Mouse (Mus musculus) fat pad, adult 2 months (tissue): Measurements from ENCODE around the gene Gm45337.
"Not testable (repeated sequence)": the region's sequence is repeated elsewhere in the genome, so short reads cannot be mapped to it uniquely, and the experiment has no call there.

Experiments
- DNase-seq: peaks from one replicate; pipeline ENCODE4 v3.0.0-alpha.2; 2011; ENCODE audit warnings: low read depth, low spot score; ENCODE audit errors: extremely low read depth

Gm45337 gene

DNA sequence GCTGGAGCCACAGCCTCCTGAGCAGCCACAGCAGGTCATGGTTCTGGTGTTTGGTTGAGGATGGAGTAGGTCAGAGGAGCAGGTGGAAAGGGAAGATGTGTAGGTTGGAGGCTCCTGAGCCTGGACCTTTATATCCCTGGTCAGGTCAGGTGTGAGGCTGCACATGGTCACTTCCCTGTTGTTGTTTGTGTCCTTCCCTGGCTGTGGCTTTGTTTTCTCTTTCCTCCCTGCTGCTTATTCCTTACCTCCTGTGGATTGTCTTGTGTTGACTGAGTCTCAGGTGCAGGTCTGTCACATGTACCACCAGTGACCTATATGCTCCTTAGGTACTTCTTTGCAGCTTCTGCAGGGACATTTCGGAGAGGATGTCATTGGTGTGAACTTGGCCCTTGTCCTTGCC lies at the start of gene Gm45337:
Gene Gm45337 (minus strand): TSS at position 101 of the 400 bp plus-strand sequence.
- no peak for DNase-seq

DNA sequence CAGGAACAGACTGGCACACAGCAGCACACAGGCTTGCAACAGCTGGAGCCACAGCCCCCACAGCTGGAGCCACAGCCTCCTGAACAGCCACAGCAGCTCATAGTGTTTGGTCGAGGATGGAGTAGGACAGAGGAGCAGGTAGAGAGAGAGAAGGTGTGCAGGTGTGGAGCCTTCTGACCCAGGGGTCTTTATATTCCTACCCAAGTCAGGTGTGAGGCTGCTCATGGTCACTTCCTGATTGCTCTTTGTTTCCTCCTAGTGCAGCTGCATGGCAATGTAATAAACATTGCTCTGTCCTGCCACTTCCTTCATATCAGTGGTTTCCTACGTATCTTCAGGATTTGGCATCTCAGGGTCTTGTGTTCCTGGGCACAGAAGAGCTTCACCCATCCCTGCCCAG lies 45.9 kb upstream of the Gm45337 start, which contains the start of gene Gm10153:
Gene Gm10153 (minus strand): TSS at position 101 of the 400 bp plus-strand sequence.
- no peak for DNase-seq

DNA sequence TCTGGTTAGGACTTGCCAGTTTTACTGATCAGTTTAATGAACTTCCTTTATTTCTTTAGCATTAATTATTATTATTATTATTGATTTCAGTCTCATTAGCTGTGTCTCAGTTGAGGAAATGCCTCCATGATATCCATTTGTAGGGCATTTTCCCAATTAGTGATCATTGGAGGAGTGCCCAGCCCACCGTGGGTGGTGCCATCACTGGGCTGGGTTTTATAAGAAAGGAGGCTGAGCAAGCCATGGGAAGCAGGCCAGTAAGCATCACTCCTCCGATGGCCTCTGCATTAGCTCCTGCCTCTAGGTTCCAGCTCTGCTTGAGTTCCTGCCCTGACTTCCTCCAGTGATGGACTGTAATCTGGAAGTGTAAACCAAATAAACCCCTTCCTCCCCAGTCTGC lies 43.7 kb upstream of the Gm45337 start:
- DNase-seq: no peak

DNA sequence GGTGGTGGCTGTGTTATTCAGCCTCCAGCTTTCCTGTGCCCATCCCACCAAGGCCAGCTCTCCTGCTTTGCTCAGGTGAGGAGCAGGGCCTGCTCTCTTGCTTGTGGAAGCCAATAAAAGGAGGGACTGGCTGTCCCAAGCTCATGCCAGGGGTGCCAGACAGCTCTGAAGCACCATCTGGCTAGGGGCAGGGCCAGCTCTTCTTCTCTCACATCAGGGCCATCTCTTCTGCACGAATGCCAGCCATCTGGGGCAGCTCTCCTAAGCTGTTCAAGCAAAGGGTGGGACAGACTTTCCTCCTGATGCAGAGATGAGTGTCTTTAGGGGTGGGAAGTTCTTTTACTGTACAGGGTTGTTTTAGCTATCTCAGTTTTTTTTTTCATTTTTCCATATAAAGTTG lies 36.6 kb upstream of the Gm45337 start:
- DNase-seq: no peak

DNA sequence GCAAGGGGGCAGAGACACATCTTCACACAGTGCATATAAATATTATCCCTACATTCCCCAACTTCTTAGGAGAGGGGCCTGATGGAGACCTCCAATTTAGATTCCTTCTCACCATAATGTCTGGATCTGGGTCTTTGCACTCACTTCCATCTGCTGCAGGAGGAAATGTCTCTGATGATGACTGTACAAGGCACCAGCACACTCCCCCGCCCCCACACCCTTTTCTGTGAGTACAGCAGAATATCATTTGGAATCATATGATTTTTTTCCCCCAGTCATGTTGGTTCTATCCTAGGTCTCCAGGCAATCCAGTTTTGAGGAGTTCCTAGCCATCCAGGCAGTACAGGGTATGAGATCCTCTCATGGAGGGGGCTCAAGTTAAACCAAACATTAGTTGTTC lies 34.3 kb upstream of the Gm45337 start:
- no peak for DNase-seq

DNA sequence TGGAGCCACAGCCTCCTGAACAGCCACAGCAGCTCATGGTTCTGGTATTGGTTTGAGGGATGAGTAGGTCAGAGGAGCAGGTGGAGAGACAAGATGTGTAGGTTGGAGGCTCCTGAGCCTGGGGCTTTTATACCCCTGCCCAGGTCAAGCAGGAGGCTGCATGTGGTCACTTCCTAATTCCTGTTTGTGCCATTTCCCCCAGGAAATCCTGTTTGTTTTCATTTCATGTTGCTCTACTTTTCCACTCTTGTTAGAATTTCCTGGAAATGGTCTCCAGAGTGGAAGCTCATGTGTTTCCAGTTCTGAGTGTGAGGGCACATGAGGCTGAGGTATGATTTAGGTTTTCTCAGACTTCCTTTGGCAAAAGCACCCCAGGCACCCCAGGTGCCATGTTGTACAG lies 31.5 kb upstream of the Gm45337 start, which contains the start of gene Krtap5-2:
Gene Krtap5-2 (minus strand): TSS at position 101 of the 400 bp plus-strand sequence.
- DNase-seq: not testable (repeated sequence)

DNA sequence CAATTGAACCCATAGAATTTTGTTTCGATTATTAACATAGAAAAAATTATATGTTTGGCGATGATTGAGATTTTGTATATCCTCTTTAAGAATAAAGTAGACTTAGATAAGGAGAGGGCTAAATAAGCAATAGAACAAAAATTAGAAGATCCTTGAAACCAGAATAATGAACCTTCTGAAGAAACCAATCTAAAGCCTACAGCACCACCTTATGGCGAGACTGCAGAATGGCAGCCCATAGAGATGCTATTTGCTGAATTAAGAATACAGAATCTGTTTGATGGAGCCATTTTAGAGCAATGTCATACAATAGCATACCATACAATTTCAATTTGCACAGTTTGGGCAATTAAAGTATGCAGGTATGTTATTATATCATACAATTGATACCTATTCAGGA lies 25.4 kb upstream of the Gm45337 start:
- DNase-seq: no peak

DNA sequence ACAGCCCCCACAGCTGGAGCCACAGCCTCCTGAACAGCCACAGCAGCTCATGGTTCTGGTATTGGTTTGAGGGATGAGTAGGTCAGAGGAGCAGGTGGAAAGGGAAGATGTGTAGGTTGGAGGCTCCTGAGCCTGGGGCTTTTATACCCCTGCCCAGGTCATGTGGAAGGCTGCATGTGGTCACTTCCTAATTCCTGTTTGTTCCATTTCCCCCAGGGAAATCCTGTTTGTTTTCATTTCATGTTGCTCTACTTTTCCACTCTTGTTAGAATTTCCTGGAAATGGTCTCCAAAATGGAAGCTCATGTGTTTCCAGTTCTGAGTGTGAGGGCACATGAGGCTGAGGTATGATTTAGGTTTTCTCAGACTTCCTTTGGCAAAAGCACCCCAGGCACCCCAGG lies 21.2 kb upstream of the Gm45337 start, which contains the start of gene Gm4553:
Gene Gm4553 (minus strand): TSS at position 101 of the 400 bp plus-strand sequence.
- DNase-seq: not testable (repeated sequence)

DNA sequence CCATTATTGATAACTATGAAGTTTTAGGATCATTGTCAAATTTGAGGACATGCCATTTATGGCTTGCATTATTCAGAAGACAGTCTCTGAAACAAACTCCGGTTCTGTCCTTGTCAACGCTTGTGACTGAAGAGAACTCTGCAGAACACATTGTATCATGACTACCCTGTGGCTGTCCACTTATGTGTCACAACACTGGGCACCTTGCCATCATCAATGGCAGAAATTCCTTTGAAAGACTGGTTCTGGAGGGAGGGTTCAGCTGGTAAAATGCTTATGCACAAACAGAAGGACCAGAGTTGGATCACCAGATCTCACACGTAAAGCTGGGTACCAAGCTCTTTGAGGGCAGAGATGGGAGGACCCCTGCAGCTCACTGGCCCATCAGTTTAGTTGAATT lies 15.0 kb upstream of the Gm45337 start:
- DNase-seq: no peak

DNA sequence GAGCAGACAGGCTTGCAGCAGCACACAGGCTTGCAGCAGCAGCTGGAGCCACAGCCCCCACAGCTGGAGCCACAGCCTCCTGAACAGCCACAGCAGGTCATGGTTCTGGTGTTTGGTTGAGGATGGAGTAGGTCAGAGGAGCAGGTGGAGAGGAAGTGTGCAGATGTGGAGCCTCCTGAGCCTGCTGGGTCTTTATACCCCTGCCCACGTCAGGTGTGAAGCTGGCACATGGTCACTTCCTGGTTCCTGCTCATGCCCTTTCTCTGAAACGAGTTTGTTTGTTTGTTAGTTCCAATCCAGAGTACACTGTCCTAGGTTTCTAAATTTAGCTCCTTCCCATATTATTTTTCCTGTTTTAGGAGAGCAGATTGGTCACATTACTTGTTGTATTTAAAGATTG lies 12.6 kb upstream of the Gm45337 start, which contains the start of gene Gm29735:
Gene Gm29735 (minus strand): TSS at position 101 of the 400 bp plus-strand sequence.
- DNase-seq: not testable (repeated sequence)

DNA sequence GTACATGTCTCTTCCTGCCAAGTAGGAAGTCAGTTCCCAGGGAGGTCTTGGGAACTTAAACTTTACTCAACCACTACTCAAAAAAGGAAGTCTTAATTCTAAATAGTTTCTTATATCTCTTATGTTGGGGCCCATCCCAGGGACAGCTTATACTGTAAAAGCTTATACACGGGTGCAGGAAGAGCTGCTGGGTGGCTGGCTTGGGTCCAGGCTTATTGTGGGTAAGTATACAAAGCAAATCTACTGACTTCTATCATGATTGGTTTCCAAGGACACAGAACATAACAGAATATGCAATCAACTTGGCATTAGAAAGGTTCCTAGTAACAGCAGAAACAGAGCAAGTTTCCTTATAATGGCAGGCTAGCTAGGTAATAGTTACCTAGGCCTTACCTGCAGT lies 10.9 kb upstream of the Gm45337 start:
- DNase-seq: no peak

DNA sequence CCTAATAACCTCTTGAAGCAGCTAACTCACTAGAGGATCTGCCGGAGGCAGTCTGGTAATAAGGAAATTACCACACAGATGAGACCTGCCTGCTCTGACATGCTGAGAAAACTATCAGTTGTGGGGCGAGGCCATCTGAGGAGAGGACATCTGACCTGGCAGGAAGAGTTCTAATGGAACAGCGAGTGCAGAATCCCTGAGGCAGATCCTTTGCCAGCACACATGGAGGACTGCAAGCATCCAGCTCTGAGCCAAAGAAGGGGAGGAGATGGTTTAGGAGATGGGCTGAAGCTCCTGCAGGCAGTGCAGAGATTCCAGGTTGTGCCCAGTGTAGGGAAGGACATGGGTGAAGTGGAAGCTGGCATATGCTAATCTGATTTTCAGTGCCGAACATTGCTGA lies 7.8 kb upstream of the Gm45337 start:
- no peak for DNase-seq

DNA sequence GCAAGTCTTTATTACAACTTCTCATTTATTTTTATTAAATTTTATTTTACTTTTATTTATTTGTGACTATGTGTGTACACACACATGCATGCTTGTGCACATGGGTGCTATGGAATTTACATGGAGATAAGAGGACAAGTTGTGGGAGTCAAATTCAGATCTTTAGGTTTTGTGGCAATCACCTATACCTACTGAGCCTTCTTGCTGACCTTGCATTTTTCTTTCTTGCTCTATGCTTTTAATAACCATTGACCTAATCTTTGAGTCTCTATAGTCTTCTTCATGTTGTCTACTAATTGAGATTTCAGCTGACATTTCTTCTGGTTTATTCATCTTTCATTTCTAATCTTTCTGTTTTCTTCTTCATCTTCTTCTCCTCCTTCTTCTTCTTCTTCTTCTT lies 4.2 kb upstream of the Gm45337 start:
- no peak for DNase-seq

DNA sequence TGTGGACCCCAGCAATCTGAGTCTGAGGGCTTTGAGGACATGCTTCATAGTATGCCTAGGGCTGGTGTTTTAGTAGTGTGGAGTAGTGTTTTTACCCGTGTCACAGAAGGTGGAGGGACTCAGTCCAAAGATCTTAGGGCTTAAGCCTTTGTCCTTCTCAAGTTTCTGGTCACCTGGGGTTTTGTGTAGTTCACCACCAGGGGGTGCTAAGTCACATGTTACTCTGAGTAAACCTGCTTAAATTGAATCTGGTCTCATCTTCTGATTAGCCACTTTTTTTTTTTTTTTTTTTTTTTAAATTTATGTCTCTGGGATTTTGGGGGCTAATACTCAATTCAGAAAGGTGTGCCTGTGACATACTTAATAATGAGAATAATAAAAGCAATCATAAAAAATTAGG lies 1.6 kb upstream of the Gm45337 start:
- DNase-seq: no peak

DNA sequence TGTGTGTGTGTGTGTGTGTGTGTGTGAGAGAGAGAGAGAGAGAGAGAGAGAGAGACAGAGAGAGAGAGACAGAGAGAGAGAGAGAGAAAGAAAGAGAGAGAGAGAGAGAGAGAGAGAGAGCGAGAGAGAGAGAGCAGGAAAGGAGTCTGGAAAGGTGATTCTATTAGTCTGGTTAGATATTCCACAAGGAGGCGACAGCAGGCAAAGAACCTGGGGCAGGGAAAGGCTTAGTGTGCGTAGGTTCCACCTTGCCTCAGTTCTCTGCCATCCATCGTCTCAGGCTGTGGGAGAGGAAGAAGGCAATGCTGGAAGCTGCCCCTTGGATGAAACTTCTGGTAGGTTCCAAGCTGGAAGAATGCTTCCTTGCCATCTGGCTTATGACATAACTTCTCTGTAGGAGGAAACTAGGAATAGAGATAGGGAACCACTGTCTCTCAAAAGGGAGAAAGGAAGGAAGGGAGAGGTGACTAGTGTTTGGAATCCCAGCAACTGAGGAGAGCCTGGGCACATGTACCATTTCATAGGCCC lies 1.1 kb upstream of the Gm45337 start:
- DNase-seq: no peak

DNA sequence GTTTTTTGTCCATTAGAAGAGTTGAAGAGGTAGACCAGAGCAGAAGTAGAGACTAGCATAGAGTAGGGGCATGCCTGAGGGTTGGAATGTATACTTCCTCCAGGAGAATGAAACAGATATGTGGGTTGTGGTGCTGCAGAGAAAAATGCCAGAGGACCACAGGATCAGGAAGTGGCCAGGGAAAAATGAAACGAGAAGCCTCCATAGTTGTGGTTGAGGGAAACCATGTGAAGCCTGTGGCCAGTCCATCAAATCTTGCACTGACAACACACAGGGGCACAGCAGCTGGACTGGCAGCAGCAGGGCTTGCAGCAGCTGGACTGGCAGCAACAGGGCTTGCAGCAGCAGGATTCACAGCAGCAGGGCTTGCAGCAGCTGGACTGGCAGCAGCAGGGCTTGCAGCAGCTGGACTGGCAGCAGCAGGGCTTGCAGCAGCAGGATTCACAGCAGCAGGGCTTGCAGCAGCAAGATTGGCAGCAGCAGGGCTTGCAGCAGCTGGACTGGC lies 849 bp downstream of the Gm45337 start:
- DNase-seq: not testable (repeated sequence)

DNA sequence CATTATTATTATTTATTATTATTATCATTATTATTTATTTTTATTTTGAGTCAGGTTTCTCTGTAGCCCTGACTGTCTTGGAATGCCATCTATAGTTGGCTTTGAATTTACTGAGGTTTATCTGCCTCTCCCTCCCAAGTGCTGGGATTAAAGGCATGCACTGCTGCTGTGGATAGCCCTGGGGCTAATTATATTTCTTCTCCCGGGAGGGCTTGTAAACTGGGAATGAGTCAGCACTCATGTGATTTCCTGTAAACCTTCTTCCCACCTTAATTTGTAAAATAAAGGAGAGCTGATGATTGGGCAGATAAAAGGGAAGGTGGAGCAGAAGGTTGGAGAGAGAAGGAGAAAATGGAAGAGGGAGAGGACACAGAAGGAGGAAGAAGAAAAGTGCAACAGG lies 3.7 kb downstream of the Gm45337 start:
- no peak for DNase-seq

DNA sequence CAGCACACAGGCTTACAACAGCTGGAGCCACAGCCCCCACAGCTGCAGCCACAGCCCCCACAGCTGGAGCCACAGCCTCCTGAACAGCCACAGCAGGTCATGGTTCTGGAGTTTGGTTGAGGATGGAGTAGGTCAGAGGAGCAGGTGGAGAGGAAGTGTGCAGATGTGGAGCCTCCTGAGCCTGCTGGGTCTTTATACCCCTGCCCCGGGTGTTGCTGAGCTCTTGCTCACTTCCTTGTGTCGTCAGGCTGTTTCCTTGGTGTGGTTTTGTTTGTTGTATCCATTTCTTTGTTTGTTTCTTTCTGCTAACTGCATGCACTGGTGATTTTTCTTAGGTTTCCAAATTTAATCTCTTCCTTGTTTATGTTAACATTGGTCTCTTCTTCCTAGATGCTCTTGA lies 8.5 kb downstream of the Gm45337 start, which contains the start of gene Gm39115:
Gene Gm39115 (minus strand): TSS at position 101 of the 400 bp plus-strand sequence.
- DNase-seq: not testable (repeated sequence)

DNA sequence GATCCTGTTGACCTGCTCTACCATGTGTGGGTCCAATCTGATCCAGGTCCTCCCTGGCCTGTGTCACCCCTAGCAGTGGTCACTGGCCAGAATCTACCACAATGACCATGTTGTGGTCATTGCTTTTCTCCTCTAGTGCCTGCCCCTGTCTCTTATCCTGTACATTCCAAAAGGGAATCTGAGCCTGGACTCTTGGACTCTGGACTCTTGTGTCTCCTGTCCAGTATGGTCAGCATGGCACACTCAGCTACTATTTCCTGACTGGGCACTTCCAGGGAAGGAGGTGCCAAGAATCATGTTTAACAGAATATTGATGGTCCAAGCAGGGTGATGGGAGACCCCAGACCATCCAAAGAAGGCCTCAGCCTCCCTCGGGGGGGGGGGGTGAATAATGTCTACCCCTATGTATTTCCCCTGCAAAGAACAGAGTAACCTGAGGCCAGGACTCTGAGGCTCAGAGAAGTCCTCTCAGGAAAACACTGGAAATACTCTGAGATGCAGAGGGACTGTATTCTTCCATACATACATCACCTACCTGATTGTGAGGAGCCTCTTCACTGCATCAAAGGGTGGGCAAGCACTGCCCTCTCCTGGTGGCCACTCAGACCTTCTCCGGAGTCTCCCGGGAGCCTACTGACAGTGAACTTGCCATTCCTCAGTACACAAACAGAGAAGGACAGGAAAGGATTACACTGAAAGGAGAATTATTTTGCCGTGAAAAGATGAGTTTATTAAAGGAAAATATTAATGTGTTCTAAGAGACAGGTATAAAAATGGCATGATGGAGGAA lies 10.0 kb downstream of the Gm45337 start:
- DNase-seq: no peak

DNA sequence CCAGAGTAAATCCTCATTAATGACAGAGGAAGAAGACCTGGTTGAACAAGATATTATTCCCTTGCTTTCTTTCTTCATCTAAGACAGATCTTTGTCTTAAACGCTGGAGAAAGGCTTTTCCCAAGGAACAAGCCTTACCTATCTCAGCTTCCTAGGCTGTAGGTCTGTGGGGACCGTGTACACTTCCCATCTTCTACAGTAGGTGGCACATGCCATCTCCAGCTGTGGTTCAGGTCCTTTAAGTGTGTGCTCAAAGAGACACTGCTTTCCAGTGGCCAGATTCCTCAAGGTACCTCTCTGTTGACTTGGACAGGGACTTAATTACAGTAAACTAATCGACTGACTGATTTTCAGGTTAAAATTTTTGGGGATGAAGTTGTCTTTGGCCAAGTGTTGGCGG lies 15.6 kb downstream of the Gm45337 start:
- no peak for DNase-seq

DNA sequence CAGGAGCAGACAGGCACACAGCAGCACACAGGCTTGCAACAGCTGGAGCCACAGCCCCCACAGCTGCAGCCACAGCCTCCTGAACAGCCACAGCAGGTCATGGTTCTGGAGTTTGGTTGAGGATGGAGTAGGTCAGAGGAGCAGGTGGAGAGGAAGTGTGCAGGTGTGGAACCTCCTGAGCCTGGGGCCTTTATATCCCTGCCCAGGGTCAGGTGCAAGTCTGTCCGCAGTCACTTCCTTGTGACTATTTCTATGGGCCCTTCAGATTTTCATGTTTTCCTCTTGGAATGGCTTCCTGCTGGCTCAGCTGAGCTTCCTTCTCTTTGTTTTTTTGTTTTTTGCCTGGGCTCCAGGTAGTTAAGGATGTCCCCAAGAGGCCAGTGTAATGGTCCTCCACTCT lies 23.8 kb downstream of the Gm45337 start, which contains the start of gene Gm45618:
Gene Gm45618 (minus strand): TSS at position 101 of the 400 bp plus-strand sequence.
- not testable (repeated sequence) for DNase-seq

DNA sequence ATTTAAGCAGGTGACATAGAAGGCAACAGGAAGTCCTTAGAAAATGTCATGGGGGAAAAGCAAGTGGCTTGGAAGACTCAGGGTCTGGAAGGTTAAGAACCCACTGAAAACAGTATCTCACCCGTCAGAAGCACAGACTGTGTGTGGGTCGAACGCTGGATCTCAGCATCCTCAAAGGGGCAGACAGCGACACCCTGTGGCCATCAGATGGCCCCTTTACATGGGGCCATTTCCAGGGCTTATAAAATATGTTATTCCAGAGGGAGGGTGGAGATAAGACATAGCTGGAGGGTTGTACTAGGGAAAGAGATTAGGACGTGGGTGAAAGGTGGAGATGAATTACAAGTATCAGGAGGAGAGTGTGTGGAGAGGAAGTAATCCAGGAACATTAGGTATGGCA lies 24.8 kb downstream of the Gm45337 start:
- DNase-seq: no peak
